Comparison of ENCODE assay signal across 8 mouse cellular contexts in the genomic region with DNA sequence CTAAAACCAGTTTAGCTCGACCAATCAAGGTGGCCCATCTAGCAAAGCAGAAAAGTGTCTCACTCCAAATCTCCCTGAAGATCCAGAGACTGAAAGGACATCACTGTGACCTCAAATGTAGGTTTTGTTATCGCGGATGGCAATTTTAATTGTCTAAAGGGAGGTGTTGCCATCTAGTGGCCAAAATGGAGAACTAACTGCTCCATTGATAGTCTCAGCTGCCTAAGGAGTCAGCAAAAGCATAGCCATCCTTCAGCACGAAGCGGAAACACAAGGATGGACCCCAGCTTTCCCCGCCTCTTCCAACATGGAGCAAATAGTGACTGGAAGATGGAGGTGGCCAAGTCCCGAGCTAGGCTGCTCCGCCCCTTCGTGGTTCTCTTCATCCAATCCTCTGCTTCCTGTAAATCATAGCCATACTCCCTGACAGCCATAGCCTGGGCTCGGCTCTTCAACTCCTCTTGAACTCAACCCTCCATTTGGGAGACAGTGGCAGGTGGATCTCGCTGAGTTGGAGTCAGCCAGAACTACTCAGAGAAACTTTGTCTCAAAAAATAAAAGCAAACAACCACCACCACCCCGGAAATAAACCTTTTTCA. TPM values are rescaled to one million over a fixed set of nuclear protein-coding genes. Genes with fewer than 3 reads are reported as not detected.
DNase-seq lines count a peak whose midpoint lies in the region; ATAC-seq and TF ChIP-seq lines count a peak whose summit lies in the region.

No protein-coding gene starts in this region.

- H3K27ac ChIP-seq in heart, embryonic 13.5 days (replicated peaks), result no peak overlapping the region
- H3K27ac ChIP-seq in kidney, postnatal 0 days, result no peak overlapping the region
- no peak overlapping the region for H3K27ac ChIP-seq in small intestine, adult 2 months (ENCODE audit: insufficient read depth, low read depth, low read length)

- H3K9ac ChIP-seq in heart, embryonic 13.5 days, result no peak overlapping the region
- H3K9ac ChIP-seq in kidney, postnatal 0 days (ENCODE audit: low read depth, low read length), result no peak overlapping the region

- no peaks in the 10 kb centered on the region; the same call in 1 of the 2 replicates for H3K27me3 ChIP-seq in heart, embryonic 13.5 days (replicated peaks)
- no peaks in the 10 kb centered on the region for H3K27me3 ChIP-seq in kidney, postnatal 0 days (ENCODE audit: insufficient read depth, low read length)
- no peaks in the 10 kb centered on the region for H3K27me3 ChIP-seq in small intestine, adult 2 months (ENCODE audit: control insufficient read depth, insufficient read depth, low read length)

- no peak for TF ChIP-seq POLR2A in small intestine, adult 2 months (IDR thresholded peaks at IDR 0.05; ENCODE audit: low read depth, low read length)

- ATAC-seq in heart, embryonic 13.5 days (ENCODE audit: extremely low read depth, insufficient number of reproducible peaks, low FRiP score, low TSS enrichment), result no peak
- ATAC-seq in kidney, postnatal 0 days (replicated peaks; ENCODE audit: low FRiP score, low read depth), result peak; percentile 69; the same call in 1 of the 2 replicates
- peak; percentile 80 for ATAC-seq in megakaryocyte, adult 5-6 weeks (ENCODE audit: poor library complexity, severe bottlenecking)

- H3K4me3 ChIP-seq in heart, embryonic 13.5 days, result no peak overlapping the region
- H3K4me3 ChIP-seq in kidney, postnatal 0 days (replicated peaks; ENCODE audit: low read depth, low read length), result no peak overlapping the region
- H3K4me3 ChIP-seq in small intestine, adult 2 months (ENCODE audit: low read depth, low read length), result no peak overlapping the region

- peak; percentile 24 to 44 for DNase-seq in adrenal gland, adult 18-20 months (ENCODE audit: low spot score in 2 of 2)
- no peak for DNase-seq in adrenal gland, postnatal 25 days
- DNase-seq in B cell, adult 2 months, result peak; percentile 49 to 53
- DNase-seq in cerebellum, adult 18-20 months, result peak; percentile 42 to 53
- DNase-seq in kidney, postnatal 0 days (ENCODE audit: low spot score), result peak; percentile 91

- WGBS in heart, embryonic 13.5 days, result 28% methylated on average over 12 of the region's 12 CpGs
- 18% methylated on average over 12 of the region's 12 CpGs for WGBS in kidney, postnatal 0 days
- WGBS in small intestine, adult 2 months, result 25% methylated on average over 12 of the region's 12 CpGs

- H3K36me3 ChIP-seq in heart, embryonic 13.5 days, result no peaks in the 10 kb centered on the region
- no peaks in the 10 kb centered on the region for H3K36me3 ChIP-seq in kidney, postnatal 0 days (ENCODE audit: insufficient read depth, low read length)
- H3K36me3 ChIP-seq in small intestine, adult 2 months (ENCODE audit: control insufficient read depth, insufficient read depth, low read length), result no peaks in the 10 kb centered on the region

- no peaks in the 10 kb centered on the region for H3K4me1 ChIP-seq in heart, embryonic 13.5 days
- 0 out of 2 replicates have a peak, but pooled peaks cover 12% of the 10 kb centered on the region for H3K4me1 ChIP-seq in kidney, postnatal 0 days (replicated peaks; ENCODE audit: insufficient read depth, low read length)
- H3K4me1 ChIP-seq in small intestine, adult 2 months (ENCODE audit: control insufficient read depth, insufficient read depth, insufficient read length, low read length), result 0 out of 2 replicates have a peak, but pooled peaks cover 2% of the 10 kb centered on the region

- H3K9me3 ChIP-seq in heart, embryonic 13.5 days, result peaks cover 5% of the 10 kb centered on the region; the same call in 1 of the 2 replicates
- H3K9me3 ChIP-seq in kidney, postnatal 0 days (replicated peaks; ENCODE audit: low read length), result no peaks in the 10 kb centered on the region

- peak overlapping the region; percentile 25; the same call in 1 of the 2 replicates for H3K4me2 ChIP-seq in heart, embryonic 13.5 days
- no peak overlapping the region for H3K4me2 ChIP-seq in kidney, postnatal 0 days (ENCODE audit: low read length)

- peak; percentile 95 for TF ChIP-seq CTCF in kidney, postnatal 0 days (IDR thresholded peaks at IDR 0.05; ENCODE audit: low read depth)
- peak; percentile 38; the same call in 1 of the 2 replicates for TF ChIP-seq CTCF in small intestine, adult 2 months (IDR thresholded peaks at IDR 0.05; ENCODE audit: extremely low read depth, insufficient read length, insufficient replicate concordance, low read depth, low read length)

RNA-seq across cellular contexts. Expression of a gene that starts 38.1 kb away (rescaled TPM):
- total RNA-seq in adrenal gland, adult 18-20 months (2021), result 100 to 1,000 TPM in 1 of 2 experiments, 10 to 100 TPM in 1; 37.9 to 116 TPM
- 137 and 154 TPM in 2 replicates for total RNA-seq in adrenal gland, postnatal 25 days (2021)
- 10.1 and 11.1 TPM in 2 replicates for polyA plus RNA-seq in heart, embryonic 13.5 days (2015; fragmentation: Nextera tagmentation; extraction: Ambion mirVana)
- 28.5 and 29.1 TPM in 2 replicates for polyA plus RNA-seq in kidney, postnatal 0 days (2015; fragmentation: Nextera tagmentation; extraction: Ambion mirVana)
- total RNA-seq in megakaryocyte, adult 5-6 weeks (2015), result 2.3 and 4.8 TPM in 2 replicates
- 6.1 and 8.9 TPM in 2 replicates for total RNA-seq in megakaryocyte, adult 5-6 weeks (2017)
- polyA plus RNA-seq in small intestine, adult 2 months (2012; rRNA removed), result 46.1 and 59.1 TPM in 2 replicates
